Mouse (Mus musculus): Measurements from ENCODE around the gene Rasa3. TPM values are rescaled to one million over a fixed set of nuclear protein-coding genes. Genes with fewer than 3 reads are reported as not detected.
A peak's percentile ranks its signal among the peaks of the same experiment; 100 is the strongest.

Rasa3 gene
- polyA plus RNA-seq, 1 experiment from 2014 or later: 39.3 TPM

DNA sequence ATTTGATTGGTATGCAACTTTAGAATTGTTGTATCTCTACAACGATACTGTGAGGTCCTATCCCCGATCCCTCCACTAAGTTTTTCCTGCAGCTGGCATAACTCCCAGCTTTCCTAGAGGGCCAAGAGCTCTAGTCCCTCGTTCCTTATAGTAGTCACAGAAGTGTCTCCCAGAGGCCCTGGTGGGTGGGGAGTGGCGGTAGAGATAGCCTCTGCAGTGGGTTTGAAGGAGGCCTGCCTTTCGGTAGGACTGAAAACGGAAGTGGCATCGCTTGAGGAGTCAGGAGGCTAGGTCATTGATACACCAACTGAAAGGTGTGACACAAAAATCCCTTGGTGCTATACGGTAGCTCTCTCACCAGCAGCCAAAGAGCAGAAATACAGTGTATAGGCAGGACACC is 779 bp upstream of the Rasa3 start:
- 53% methylated on average over 8 of the region's 8 CpGs for WGBS
- Histone ChIP-seq H3K27ac (replicated peaks) (peak overlapping the region; percentile 94; the same call in 1 of the 2 replicates), H3K9ac (replicated peaks) (peak overlapping the region; percentile 82)

DNA sequence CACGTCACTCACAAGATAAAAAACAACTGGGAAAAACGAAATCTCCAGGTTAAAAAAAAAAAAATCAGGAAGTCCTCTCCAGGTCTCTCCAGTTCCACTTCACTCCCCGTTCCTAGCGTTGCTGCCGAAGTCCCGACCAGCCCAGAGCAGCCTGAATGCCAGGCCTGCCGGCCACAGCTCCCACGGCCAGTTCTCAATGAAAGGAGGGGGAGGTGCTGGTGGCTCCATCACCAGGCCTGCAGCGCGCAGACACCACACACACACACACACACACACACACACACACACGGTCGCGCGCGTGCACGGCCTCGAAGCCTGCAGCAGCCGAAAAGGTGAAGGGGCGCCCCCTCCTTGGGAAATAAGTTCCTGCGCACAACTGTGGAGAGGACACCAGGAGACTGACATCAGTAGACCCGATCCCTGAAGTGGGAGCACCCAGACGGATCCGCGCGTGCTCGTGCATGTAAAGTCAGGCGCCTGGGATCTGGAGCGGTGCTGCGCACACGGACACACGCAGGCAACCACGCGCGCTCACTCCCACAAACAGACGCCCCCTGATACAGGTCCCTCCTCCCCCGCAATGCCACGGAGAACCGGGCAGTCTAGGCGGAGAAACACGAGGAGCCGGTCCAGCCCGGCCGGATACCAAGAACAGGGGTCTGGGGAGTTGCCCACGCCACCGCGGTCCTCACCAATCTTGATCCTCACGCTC is 546 bp downstream of the Rasa3 start:
- Histone ChIP-seq H3K9me3 (replicated peaks) (no peaks in the 10 kb centered on the region), H3K4me3 (replicated peaks) (peak overlapping the region; percentile 90)

More for the DNA sequence above, 779 bp upstream of the Rasa3 start:
- Histone ChIP-seq H3K36me3 (no peaks in the 10 kb centered on the region), H3K9me3 (replicated peaks) (no peaks in the 10 kb centered on the region), H3K4me1 (peaks cover 38% of the 10 kb centered on the region), H3K4me2 (peak overlapping the region; percentile 80), H3K4me3 (replicated peaks) (peak overlapping the region; percentile 90), H3K27me3 (replicated peaks) (0 out of 2 replicates have a peak, but pooled peaks cover 4% of the 10 kb centered on the region)
- no peak for ATAC-seq (ENCODE audit: low FRiP score)

DNA sequence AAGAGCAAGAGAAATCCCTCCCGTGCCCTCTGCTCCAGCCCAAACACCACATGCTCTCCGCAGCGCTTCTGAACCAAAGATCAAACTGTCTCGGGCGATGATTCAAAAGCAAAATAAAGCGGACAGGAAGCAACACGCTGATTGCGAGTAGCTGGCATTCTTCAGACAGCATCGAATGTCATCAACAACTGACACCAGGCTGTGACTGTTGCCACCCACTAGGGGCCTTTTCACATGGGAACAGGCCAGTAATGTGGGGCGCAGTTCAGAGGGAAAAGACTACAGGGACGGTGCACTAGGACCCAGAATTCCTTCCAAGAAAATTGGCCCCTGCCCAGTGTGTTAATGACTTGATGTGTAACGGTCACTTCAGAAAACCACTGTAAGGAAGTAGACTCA is 1.1 kb downstream of the Rasa3 start:
- Histone ChIP-seq H3K4me2 (peak overlapping the region; percentile 80), H3K4me3 (replicated peaks) (peak overlapping the region; percentile 90), H3K27me3 (replicated peaks) (0 out of 2 replicates have a peak, but pooled peaks cover 4% of the 10 kb centered on the region), H3K36me3 (no peaks in the 10 kb centered on the region), H3K27ac (replicated peaks) (peak overlapping the region; percentile 94), H3K4me1 (peaks cover 44% of the 10 kb centered on the region), H3K9ac (replicated peaks) (peak overlapping the region; percentile 82), H3K9me3 (replicated peaks) (no peaks in the 10 kb centered on the region)
- 0 out of 2 replicates have a peak, but pooled peaks have one; percentile 9 for ATAC-seq (ENCODE audit: low FRiP score)
- under 1% methylated on average over 12 of the region's 12 CpGs for WGBS

More for the DNA sequence above, 546 bp downstream of the Rasa3 start:
- H3K9ac ChIP-seq (replicated peaks): peak overlapping the region; percentile 82
- peak overlapping the region; percentile 94 for H3K27ac ChIP-seq (replicated peaks)
- H3K36me3 ChIP-seq: no peaks in the 10 kb centered on the region
- H3K27me3 ChIP-seq (replicated peaks): 0 out of 2 replicates have a peak, but pooled peaks cover 4% of the 10 kb centered on the region
- H3K4me1 ChIP-seq: peaks cover 44% of the 10 kb centered on the region
- ATAC-seq (ENCODE audit: low FRiP score): peak; percentile 84
- 0% methylated on average over 47 of the region's 47 CpGs for WGBS
- peak overlapping the region; percentile 80 for H3K4me2 ChIP-seq

DNA sequence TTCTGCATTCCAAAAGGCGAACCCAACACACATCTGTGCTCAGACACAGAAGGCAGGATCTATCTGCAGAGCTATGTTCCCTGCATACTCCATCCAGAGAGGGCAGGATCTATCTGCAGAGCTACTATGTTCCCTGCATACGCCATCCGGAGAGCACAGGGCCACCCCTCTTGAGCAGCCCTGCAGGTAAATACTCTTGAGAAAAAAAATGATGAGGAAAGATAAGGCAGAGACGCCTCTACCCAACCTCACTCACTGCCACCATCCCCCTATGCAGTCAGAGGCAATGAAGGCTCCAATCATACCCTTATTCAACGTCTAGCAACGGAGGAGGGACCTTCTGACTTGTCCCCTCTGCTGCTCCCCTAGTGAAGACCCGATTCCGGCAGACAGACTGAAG is 1.9 kb downstream of the Rasa3 start:
- Histone ChIP-seq H3K27me3 (replicated peaks) (0 out of 2 replicates have a peak, but pooled peaks cover 4% of the 10 kb centered on the region), H3K4me1 (peaks cover 48% of the 10 kb centered on the region), H3K9ac (replicated peaks) (peak overlapping the region; percentile 82), H3K27ac (replicated peaks) (peak overlapping the region; percentile 94), H3K36me3 (no peaks in the 10 kb centered on the region), H3K4me2 (peak overlapping the region; percentile 80), H3K9me3 (replicated peaks) (no peaks in the 10 kb centered on the region), H3K4me3 (replicated peaks) (peak overlapping the region; percentile 90)
- ATAC-seq (ENCODE audit: low FRiP score): no peak
- WGBS: 33% methylated on average over 8 of the region's 8 CpGs

DNA sequence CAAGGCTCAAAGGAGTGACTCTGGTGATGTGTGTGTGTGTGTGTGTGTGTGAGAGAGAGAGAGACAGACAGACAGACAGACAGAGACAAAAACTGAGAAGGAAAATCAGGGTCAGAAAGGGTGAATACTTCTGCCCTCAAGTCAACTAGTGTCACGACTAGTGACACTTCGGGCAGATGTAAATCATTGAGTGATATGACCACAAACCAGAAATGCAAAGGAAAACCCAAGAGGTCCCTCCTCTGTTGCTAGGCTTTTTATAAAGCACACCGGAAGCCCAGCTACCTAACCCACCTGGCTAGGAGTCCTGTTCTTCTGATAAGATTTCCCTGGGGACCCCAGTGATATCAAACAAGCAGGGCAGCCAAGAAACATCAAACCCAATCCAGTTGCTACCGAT is 2.3 kb downstream of the Rasa3 start:
- Histone ChIP-seq H3K4me3 (replicated peaks) (peak overlapping the region; percentile 90), H3K4me2 (peak overlapping the region; percentile 80), H3K27me3 (replicated peaks) (0 out of 2 replicates have a peak, but pooled peaks cover 4% of the 10 kb centered on the region), H3K36me3 (no peaks in the 10 kb centered on the region), H3K27ac (replicated peaks) (peak overlapping the region; percentile 94), H3K9ac (replicated peaks) (peak overlapping the region; percentile 82), H3K4me1 (peaks cover 48% of the 10 kb centered on the region), H3K9me3 (replicated peaks) (no peaks in the 10 kb centered on the region)
- 64% methylated on average over 4 of the region's 4 CpGs for WGBS
- no peak for ATAC-seq (ENCODE audit: low FRiP score)

DNA sequence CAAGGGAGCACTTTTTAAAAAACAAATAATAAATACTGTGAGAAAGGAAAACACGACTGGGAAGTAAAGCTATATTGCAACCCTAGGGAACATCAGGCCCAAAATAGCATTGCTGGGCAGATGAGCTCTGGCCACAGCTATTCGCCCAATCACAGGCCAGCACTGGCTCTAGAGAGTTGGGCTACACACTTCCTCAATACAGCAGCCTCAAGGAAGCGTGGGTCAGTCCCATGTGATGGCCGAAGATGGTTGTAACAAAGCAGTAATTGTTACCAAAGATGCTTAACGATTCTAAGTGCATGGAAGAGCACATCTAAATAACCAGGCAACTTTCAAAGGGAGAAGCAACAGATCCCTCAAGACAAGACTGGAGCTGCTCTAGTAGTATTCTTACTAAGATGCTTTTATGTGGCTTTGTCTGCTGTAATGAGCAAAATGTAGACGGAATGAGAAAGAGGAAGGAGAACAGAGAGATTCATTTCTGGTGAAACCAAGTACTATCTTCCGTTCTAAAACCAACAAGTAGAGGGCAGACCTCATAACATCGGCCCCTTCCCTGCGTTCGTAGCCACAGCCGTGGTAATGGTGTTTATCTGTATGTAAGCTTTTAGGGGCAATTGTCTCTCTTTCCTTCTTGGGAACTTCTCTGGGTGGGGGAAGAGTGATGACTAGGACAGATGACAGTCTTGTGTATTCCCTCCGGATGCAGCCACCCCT is 3.0 kb downstream of the Rasa3 start:
- Histone ChIP-seq H3K4me2 (peak overlapping the region; percentile 80), H3K4me3 (replicated peaks) (peak overlapping the region; percentile 90), H3K9ac (replicated peaks) (peak overlapping the region; percentile 82; the same call in 1 of the 2 replicates), H3K27me3 (replicated peaks) (0 out of 2 replicates have a peak, but pooled peaks cover 4% of the 10 kb centered on the region), H3K4me1 (peaks cover 54% of the 10 kb centered on the region), H3K27ac (replicated peaks) (peak overlapping the region; percentile 94), H3K36me3 (no peaks in the 10 kb centered on the region), H3K9me3 (replicated peaks) (no peaks in the 10 kb centered on the region)
- ATAC-seq (ENCODE audit: low FRiP score): no peak
- 49% methylated on average over 12 of the region's 12 CpGs for WGBS

DNA sequence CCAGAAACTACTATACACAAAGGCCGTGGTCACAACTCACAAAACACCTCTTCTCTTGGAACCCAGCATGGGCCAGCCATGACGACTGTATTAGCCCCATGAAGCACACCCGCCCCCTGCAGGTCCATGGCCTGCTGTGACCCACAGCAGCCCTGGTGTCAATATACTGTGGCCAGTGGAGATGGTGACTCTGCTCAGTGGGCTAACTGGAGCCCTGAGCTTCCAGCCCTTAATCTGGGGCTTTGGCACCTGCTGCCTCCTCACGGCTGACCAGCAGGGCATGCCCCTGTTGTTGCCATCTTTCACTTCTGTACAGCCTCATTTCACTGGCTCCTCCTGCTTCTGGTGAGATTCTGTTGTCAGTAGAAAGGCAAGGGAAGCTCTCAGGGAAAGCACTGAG is 4.2 kb downstream of the Rasa3 start:
- no peaks in the 10 kb centered on the region for H3K9me3 ChIP-seq (replicated peaks)
- peak overlapping the region; percentile 94 for H3K27ac ChIP-seq (replicated peaks)
- peak overlapping the region; percentile 24; the same call in 1 of the 2 replicates for H3K9ac ChIP-seq (replicated peaks)
- H3K36me3 ChIP-seq: no peaks in the 10 kb centered on the region
- peak overlapping the region; percentile 90; the same call in 1 of the 2 replicates for H3K4me3 ChIP-seq (replicated peaks)
- no peak for ATAC-seq (ENCODE audit: low FRiP score)
- peak overlapping the region; percentile 80 for H3K4me2 ChIP-seq
- H3K27me3 ChIP-seq (replicated peaks): no peaks in the 10 kb centered on the region
- H3K4me1 ChIP-seq: peaks cover 62% of the 10 kb centered on the region
- WGBS: 61% methylated on average over 4 of the region's 4 CpGs

DNA sequence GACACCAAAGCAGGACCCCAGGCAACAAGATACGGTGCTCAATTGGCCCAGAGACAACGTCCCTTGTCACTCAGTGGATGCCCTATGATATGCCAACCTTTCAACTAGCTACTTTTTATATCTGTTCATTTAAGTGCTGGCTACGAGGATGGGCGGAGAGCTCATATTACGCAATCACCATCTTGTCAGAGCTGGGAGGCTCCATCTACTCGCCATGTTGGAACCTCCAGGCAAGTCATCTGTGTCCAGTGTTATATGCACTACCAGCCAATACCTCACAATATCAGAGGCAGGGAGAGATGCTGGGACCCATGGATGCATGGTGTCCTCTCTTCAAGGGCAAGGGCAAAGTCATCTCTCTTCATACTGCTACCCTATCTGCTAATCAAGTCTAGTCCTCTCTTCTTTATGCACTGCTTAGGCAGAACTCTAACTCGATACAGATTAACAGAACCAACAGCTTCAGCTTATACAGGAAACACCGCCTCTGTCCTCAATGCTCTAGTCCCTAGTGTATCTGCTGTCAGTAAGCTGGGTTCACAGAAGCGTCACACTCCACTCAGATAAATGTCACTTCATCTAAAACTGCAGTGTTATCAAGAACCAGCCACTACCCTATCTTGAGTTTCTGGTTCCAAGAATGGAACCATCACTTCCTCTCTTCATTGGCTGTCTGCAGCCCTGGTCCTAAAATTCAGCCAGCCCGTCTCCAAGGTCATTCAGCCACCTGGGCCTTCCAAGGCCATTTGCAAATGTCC is 6.0 kb downstream of the Rasa3 start:
- ATAC-seq (ENCODE audit: low FRiP score): no peak
- peaks cover 56% of the 10 kb centered on the region for H3K4me1 ChIP-seq
- H3K9ac ChIP-seq (replicated peaks): no peak overlapping the region
- no peak overlapping the region for H3K4me3 ChIP-seq (replicated peaks)
- H3K4me2 ChIP-seq: no peak overlapping the region
- H3K27me3 ChIP-seq (replicated peaks): no peaks in the 10 kb centered on the region
- H3K9me3 ChIP-seq (replicated peaks): no peaks in the 10 kb centered on the region
- 90% methylated on average over 10 of the region's 10 CpGs for WGBS
- H3K27ac ChIP-seq (replicated peaks): no peak overlapping the region
- H3K36me3 ChIP-seq: no peaks in the 10 kb centered on the region

DNA sequence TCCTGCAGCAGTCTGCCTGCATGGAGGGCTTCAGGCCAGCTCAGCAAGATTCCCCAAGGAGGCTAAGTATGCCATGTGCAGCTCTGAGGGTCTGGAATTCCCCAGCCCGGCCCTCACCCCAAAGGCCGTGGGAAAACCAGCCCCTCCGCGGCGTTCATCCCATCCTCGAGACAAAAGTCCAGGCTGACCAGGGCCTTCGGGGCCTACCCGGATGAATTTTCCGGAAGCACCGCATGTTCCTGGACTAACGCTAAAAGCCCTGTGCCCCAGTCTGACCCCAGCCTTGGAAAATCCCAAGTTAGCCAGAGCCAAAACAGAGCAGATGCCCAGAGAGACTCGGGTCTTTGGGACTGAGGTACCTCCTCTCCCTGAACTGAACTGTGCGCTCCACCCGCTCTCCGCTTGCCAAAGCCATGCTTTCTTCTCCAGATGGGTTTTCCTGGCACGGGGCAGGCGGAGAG is 7.4 kb downstream of the Rasa3 start:
- ATAC-seq (ENCODE audit: low FRiP score): no peak
- Histone ChIP-seq H3K4me2 (no peak overlapping the region), H3K4me1 (peaks cover 44% of the 10 kb centered on the region), H3K27ac (replicated peaks) (no peak overlapping the region), H3K9me3 (replicated peaks) (no peaks in the 10 kb centered on the region), H3K4me3 (replicated peaks) (no peak overlapping the region), H3K9ac (replicated peaks) (no peak overlapping the region), H3K36me3 (no peaks in the 10 kb centered on the region), H3K27me3 (replicated peaks) (no peaks in the 10 kb centered on the region)
- WGBS: 90% methylated on average over 17 of the region's 17 CpGs

DNA sequence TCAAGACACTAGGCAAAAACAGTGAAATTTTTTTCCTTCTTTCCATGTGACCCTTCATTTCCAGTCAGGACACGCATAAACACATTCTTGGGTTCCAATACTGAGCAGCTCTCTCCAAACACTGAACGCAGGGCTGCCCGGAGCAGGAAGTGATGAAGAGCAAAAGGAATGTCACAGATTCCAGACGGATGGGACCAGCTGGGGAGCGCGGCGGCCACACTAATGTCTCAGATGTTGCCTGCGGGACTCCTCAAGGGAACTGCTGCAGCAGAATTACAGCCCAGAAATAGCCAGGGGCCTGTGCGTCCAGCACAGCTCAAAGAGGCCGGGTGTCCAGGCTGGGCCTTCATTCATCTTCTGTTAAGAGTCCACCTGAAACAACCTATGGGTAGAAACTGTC is 9.0 kb downstream of the Rasa3 start:
- H3K27me3 ChIP-seq (replicated peaks): no peaks in the 10 kb centered on the region
- H3K27ac ChIP-seq (replicated peaks): peak overlapping the region; percentile 56; the same call in 1 of the 2 replicates

DNA sequence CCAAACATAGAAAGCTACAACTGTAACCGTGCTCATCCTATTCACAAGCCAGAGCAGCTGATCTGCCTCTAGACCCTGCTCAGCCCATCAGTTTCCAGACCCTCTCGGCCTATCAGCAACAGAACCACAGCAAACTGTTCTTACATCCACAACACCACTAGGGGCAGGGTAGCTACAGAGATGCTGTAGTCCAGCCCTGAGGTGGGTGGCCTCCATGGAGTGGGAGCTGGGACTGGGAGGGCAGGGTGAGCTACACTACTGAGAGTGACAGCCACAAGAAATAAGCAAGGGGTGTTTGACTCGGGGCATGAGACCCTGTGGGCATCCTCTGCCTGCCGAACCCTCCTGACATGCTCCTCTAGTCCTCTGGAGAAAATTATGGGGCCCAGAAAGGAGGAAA is 9.5 kb downstream of the Rasa3 start:
- Histone ChIP-seq H3K9ac (replicated peaks) (no peak overlapping the region), H3K4me1 (peaks cover 23% of the 10 kb centered on the region), H3K9me3 (replicated peaks) (no peaks in the 10 kb centered on the region), H3K4me2 (no peak overlapping the region), H3K27ac (replicated peaks) (peak overlapping the region; percentile 56; the same call in 1 of the 2 replicates), H3K27me3 (replicated peaks) (no peaks in the 10 kb centered on the region), H3K36me3 (no peaks in the 10 kb centered on the region), H3K4me3 (replicated peaks) (no peak overlapping the region)
- ATAC-seq (ENCODE audit: low FRiP score): no peak
- 80% methylated on average over 4 of the region's 4 CpGs for WGBS

More for the DNA sequence above, 9.0 kb downstream of the Rasa3 start:
- 53% methylated on average over 10 of the region's 10 CpGs for WGBS
- Histone ChIP-seq H3K4me3 (replicated peaks) (no peak overlapping the region), H3K9me3 (replicated peaks) (no peaks in the 10 kb centered on the region), H3K36me3 (no peaks in the 10 kb centered on the region), H3K4me1 (peaks cover 28% of the 10 kb centered on the region), H3K4me2 (no peak overlapping the region), H3K9ac (replicated peaks) (no peak overlapping the region)
- ATAC-seq (ENCODE audit: low FRiP score): no peak
